Mouse (Mus musculus) forebrain, embryonic 10.5 days (tissue): Measurements from ENCODE around the gene Zbed6. TPM values are rescaled to one million over a fixed set of nuclear protein-coding genes. Genes with fewer than 3 reads are reported as not detected.

Source experiments
- DNase-seq: peaks from one replicate; pipeline ENCODE4 v3.0.0-alpha.2; 2017; ENCODE audit warnings: low spot score; ENCODE audit errors: extremely low spot score
- H3K27ac ChIP-seq: fragments of 300-500 bp; sonication (generic); 2 replicates; pipeline ENCODE4 v1.5.1; 2016; ENCODE audit warnings: mild to moderate bottlenecking
- H3K27me3 ChIP-seq: fragments of 300-500 bp; sonication (generic); 2 replicates; pipeline ENCODE4 v1.6.1; 2016; ENCODE audit warnings: mild to moderate bottlenecking; ENCODE audit not compliant: poor library complexity, severe bottlenecking
- H3K36me3 ChIP-seq: fragments of 300-500 bp; sonication (generic); replicated peaks from 2 replicates; pipeline ENCODE4 v1.6.1; 2016; ENCODE audit warnings: mild to moderate bottlenecking, moderate library complexity
- H3K4me1 ChIP-seq: fragments of 300-500 bp; sonication (generic); 2 replicates; pipeline ENCODE4 v1.6.1; 2016
- H3K4me3 ChIP-seq: fragments of 300-500 bp; sonication (generic); 2 replicates; pipeline ENCODE4 v1.5.1; 2016; ENCODE audit warnings: mild to moderate bottlenecking, moderate library complexity
- H3K9me3 ChIP-seq: fragments of 300-500 bp; sonication (generic); 2 replicates; pipeline ENCODE4 v1.6.1; 2016; ENCODE audit warnings: mild to moderate bottlenecking, moderate library complexity
- WGBS: fragments of 180-500 bp; shearing (Covaris S2); methylation state at CpG from one replicate; pipeline ENCODE4 v1.1.7; 2016; 5-methylcytosine and 5-hydroxymethylcytosine counted together
- polyA plus RNA-seq: library from polyadenylated mRNA; unstranded; fragments of >200 nt; fragmentation: Nextera tagmentation; extraction: Ambion mirVana; gene quantifications from 2 replicates; pipeline ENCODE4 v1.2.1, GENCODE M21; 2016

Zbed6 gene
- polyA plus RNA-seq, 1 experiment from 2014 or later: not detected

DNA sequence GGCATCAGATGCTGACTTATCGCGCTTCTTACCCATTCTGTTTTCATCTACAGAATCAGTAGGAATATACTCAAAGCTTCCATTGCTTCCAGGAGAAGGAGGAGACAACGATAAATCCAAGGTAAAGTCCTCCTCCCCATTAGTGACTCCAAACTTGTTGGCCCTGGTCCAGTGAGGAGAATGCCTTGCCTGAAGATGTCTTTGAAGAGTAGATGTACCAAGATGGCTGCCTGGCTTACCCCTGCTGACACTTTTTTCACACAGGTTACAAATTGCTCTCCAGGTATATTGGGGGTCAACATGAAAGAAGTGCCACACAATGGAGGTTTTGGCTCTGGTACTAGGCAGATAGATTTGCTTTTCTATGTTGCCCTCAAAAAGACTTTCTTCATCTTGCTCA is 1.8 kb downstream of the Zbed6 start:
- H3K4me3 ChIP-seq: no peak overlapping the region
- H3K36me3 ChIP-seq: peaks cover 52% of the 10 kb centered on the region
- WGBS: 95% methylated on average over 3 of the region's 3 CpGs
- H3K9me3 ChIP-seq: no peaks in the 10 kb centered on the region
- no peak for DNase-seq
- H3K27ac ChIP-seq: no peak overlapping the region
- H3K4me1 ChIP-seq: peaks cover 33% of the 10 kb centered on the region
- H3K27me3 ChIP-seq: no peaks in the 10 kb centered on the region

DNA sequence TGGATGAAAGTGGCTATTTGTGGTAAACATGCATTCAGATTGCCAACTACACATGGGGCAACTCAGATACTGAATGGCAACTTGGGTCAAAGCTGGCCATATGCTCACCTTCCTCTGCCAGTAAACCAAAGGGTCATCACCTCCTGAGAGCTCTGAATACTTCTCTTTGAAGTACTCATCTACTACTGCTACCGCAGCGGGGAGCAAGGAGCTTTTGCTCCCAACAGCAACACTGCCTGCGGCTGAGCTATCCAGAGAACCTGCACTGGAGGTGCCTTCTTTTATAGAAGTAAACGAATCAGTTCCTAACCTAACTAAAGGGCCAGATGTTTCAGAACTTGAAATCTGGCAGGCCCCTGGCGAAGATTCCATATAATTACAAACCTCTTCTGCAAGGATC is 3.9 kb downstream of the Zbed6 start:
- no peak overlapping the region for H3K27ac ChIP-seq
- DNase-seq: no peak
- WGBS: 81% methylated on average over 5 of the region's 5 CpGs
- peaks cover 33% of the 10 kb centered on the region for H3K4me1 ChIP-seq
- H3K36me3 ChIP-seq: peaks cover 73% of the 10 kb centered on the region
- no peaks in the 10 kb centered on the region for H3K27me3 ChIP-seq
- no peaks in the 10 kb centered on the region for H3K9me3 ChIP-seq
- H3K4me3 ChIP-seq: no peak overlapping the region

DNA sequence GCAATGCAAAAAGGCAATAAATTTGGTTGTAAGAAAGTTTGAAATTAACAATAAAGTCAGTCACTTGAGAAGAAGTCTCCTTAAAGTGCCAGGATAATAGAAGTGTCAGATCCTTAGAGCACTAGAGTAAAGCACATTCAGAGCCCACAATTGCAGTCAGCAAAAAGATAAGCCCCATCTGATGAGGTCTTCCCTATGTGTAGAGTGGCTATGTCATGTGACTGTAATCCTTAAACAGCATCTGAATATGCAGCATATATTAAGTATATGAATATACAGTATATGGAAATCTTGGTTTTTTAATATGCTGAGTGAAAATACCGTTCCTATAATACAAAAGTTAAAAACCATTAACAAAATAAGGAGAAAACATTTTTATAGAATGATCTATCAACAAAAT is 7.7 kb downstream of the Zbed6 start:
- H3K27ac ChIP-seq: no peak overlapping the region
- H3K4me1 ChIP-seq: peaks cover 14% of the 10 kb centered on the region
- no peaks in the 10 kb centered on the region for H3K9me3 ChIP-seq
- no peak for DNase-seq
- no peaks in the 10 kb centered on the region for H3K27me3 ChIP-seq
- no peak overlapping the region for H3K4me3 ChIP-seq
- 90% methylated on average over 1 of the region's 1 CpGs for WGBS
- peaks cover 82% of the 10 kb centered on the region for H3K36me3 ChIP-seq

GRCm38 (mm10) chr1:133650288-133651055 is 10.2 kb downstream of the Zbed6 start:
- peaks cover 85% of the 10 kb centered on the region for H3K36me3 ChIP-seq
- 93% methylated on average over 7 of the region's 7 CpGs for WGBS
- no peaks in the 10 kb centered on the region for H3K9me3 ChIP-seq

GRCm38 (mm10) chr1:133645652-133646051 is 15.0 kb downstream of the Zbed6 start:
- no peaks in the 10 kb centered on the region for H3K4me1 ChIP-seq
- 95% methylated on average over 5 of the region's 5 CpGs for WGBS
- DNase-seq: no peak
- H3K36me3 ChIP-seq: peaks cover 90% of the 10 kb centered on the region
- H3K27ac ChIP-seq: no peak overlapping the region
- no peaks in the 10 kb centered on the region for H3K27me3 ChIP-seq
- no peak overlapping the region for H3K4me3 ChIP-seq
- H3K9me3 ChIP-seq: no peaks in the 10 kb centered on the region

More at GRCm38 (mm10) chr1:133650288-133651055, 10.2 kb downstream of the Zbed6 start:
- Histone ChIP-seq H3K27me3 (no peaks in the 10 kb centered on the region), H3K27ac (no peak overlapping the region), H3K4me1 (no peaks in the 10 kb centered on the region), H3K4me3 (no peak overlapping the region)
- no peak for DNase-seq

- Histone ChIP-seq H3K27ac (no peak overlapping the region), H3K4me1 (no peaks in the 10 kb centered on the region), H3K36me3 (peaks cover 100% of the 10 kb centered on the region), H3K9me3 (no peaks in the 10 kb centered on the region), H3K27me3 (no peaks in the 10 kb centered on the region), H3K4me3 (no peak overlapping the region)
- no peak for DNase-seq
- WGBS: 90% methylated on average over 2 of the region's 2 CpGs
These were observed 19.5 kb downstream of the Zbed6 start for GRCm38 (mm10) chr1:133641163-133641562.

DNA sequence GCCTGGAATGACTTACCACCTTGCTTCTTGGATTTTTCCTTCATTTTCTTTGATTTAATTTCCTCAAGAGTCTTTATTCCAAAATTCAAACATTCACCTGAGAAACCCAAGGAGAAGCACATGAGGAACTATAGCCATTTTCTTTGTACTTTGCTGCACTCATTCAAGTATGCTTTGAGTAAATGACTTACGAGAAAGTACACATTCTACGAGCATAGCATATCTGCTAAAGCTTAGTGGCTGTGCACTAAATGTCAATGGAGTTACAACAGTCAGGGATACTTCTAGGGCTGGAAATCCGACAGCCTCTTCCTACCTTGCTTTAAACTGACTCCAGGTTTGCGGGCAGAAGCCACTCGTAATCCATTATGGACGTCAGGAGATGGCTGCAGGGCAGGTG is 22.2 kb downstream of the Zbed6 start:
- Histone ChIP-seq H3K27me3 (no peaks in the 10 kb centered on the region), H3K4me3 (no peak overlapping the region), H3K4me1 (no peaks in the 10 kb centered on the region), H3K9me3 (no peaks in the 10 kb centered on the region), H3K27ac (no peak overlapping the region), H3K36me3 (peaks cover 100% of the 10 kb centered on the region)
- DNase-seq: no peak
- 94% methylated on average over 6 of the region's 6 CpGs for WGBS

DNA sequence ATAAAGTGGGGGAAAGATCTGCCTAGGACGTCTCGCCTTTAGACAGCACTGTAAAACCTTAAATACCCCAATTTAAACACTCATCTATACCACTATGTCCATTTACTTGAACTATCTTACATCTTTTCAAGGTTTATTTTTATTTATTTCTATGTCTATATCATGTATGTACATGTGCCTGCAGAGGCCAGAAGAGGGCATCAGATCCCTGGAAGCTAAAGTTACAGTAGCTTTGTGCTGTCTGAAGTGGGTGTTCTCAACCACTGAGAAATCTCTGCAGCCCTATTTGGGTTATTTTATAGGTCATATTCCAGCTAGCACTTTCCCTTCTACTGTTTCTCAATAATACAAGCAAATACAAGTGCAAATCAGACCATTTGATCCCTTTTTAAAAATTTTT is 28.5 kb downstream of the Zbed6 start:
- H3K4me1 ChIP-seq: no peaks in the 10 kb centered on the region
- DNase-seq: no peak
- WGBS: 91% methylated on average over 2 of the region's 2 CpGs
- no peak overlapping the region for H3K4me3 ChIP-seq
- peaks cover 98% of the 10 kb centered on the region for H3K36me3 ChIP-seq
- no peaks in the 10 kb centered on the region for H3K27me3 ChIP-seq
- no peaks in the 10 kb centered on the region for H3K9me3 ChIP-seq
- H3K27ac ChIP-seq: no peak overlapping the region

- Histone ChIP-seq H3K4me3 (no peak overlapping the region), H3K36me3 (peaks cover 98% of the 10 kb centered on the region)
- WGBS: 80% methylated on average over 2 of the region's 2 CpGs
These were observed 35.6 kb downstream of the Zbed6 start for GRCm38 (mm10) chr1:133625052-133625451.

GRCm38 (mm10) chr1:133618311-133618710 is 42.4 kb downstream of the Zbed6 start:
- peaks cover 75% of the 10 kb centered on the region for H3K36me3 ChIP-seq

More at GRCm38 (mm10) chr1:133625052-133625451, 35.6 kb downstream of the Zbed6 start:
- no peak for DNase-seq
- no peaks in the 10 kb centered on the region for H3K9me3 ChIP-seq
- no peak overlapping the region for H3K27ac ChIP-seq
- no peaks in the 10 kb centered on the region for H3K27me3 ChIP-seq
- no peaks in the 10 kb centered on the region for H3K4me1 ChIP-seq

GRCm38 (mm10) chr1:133617908-133618307 is 42.8 kb downstream of the Zbed6 start:
- Histone ChIP-seq H3K27ac (no peak overlapping the region), H3K27me3 (no peaks in the 10 kb centered on the region), H3K9me3 (no peaks in the 10 kb centered on the region), H3K4me1 (no peaks in the 10 kb centered on the region), H3K36me3 (peaks cover 71% of the 10 kb centered on the region), H3K4me3 (no peak overlapping the region)
- WGBS: 71% methylated on average over 2 of the region's 2 CpGs
- DNase-seq: no peak

More at GRCm38 (mm10) chr1:133618311-133618710, 42.4 kb downstream of the Zbed6 start:
- no peaks in the 10 kb centered on the region for H3K27me3 ChIP-seq
- no peaks in the 10 kb centered on the region for H3K4me1 ChIP-seq
- no peak for DNase-seq
- WGBS: 89% methylated on average over 8 of the region's 8 CpGs
- H3K27ac ChIP-seq: no peak overlapping the region
- H3K9me3 ChIP-seq: no peaks in the 10 kb centered on the region
- no peak overlapping the region for H3K4me3 ChIP-seq

GRCm38 (mm10) chr1:133613817-133614216 is 46.9 kb downstream of the Zbed6 start:
- Histone ChIP-seq H3K4me1 (peaks cover 9% of the 10 kb centered on the region), H3K27ac (no peak overlapping the region), H3K9me3 (no peaks in the 10 kb centered on the region), H3K36me3 (peaks cover 31% of the 10 kb centered on the region), H3K4me3 (no peak overlapping the region), H3K27me3 (no peaks in the 10 kb centered on the region)
- DNase-seq: no peak
- 77% methylated on average over 3 of the region's 3 CpGs for WGBS

GRCm38 (mm10) chr1:133611436-133611835 is 49.2 kb downstream of the Zbed6 start:
- no peak for DNase-seq
- H3K4me3 ChIP-seq: no peak overlapping the region
- 86% methylated on average over 1 of the region's 1 CpGs for WGBS
- H3K27ac ChIP-seq: no peak overlapping the region
- H3K4me1 ChIP-seq: peaks cover 20% of the 10 kb centered on the region
- H3K36me3 ChIP-seq: peaks cover 40% of the 10 kb centered on the region
- no peaks in the 10 kb centered on the region for H3K9me3 ChIP-seq
- no peaks in the 10 kb centered on the region for H3K27me3 ChIP-seq
